Mouse (Mus musculus) pancreas, adult 10 weeks (tissue): Measurements from ENCODE around the gene Vmn2r17. TPM values are rescaled to one million over a fixed set of nuclear protein-coding genes. Genes with fewer than 3 reads are reported as not detected.

ENCODE experiments used
- polyA plus RNA-seq: library from polyadenylated mRNA; stranded (reverse); fragments of 350-450 nt; fragmentation: Illumina TruSeq; extraction: RNeasy Lipid Tissue Mini Kit (QIAGEN cat#74804); gene quantifications from one replicate; pipeline ENCODE4 v1.2.3, GENCODE M21; 2015; ENCODE audit warnings: low read depth, low replicate concordance; ENCODE audit not compliant: insufficient read depth

Vmn2r17 gene
- polyA plus RNA-seq, result not detected

DNA sequence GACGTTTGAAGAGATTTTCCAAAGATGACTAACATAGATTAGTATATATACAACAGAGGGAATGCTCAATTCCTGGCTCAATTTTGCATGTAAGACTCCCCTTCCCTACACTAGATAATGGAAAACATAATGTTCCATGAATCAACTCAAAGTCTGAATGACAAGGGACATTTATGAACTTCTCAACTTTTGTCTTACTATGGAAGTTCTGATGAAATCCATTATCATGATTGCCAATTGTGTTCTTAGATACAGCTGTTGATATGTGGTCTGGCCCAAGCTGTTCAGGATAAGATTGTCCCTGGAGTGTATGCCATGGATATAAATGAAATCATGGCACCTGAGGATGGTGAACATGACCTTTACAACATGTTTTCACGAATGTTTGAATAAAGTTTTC, at the start of gene Vmn2r17:
TSS of gene Vmn2r17 (plus strand) at position 301 of the 400 bp plus-strand sequence.

Other genes starting within 250 kb of the Vmn2r17 start
- not detected for gene Vmn2r13, start 227.5 kb upstream of the Vmn2r17 start, polyA plus RNA-seq
- not detected for gene Vmn2r14, start 195.0 kb upstream of the Vmn2r17 start, polyA plus RNA-seq
- not detected for gene Vmn2r15, start 122.0 kb upstream of the Vmn2r17 start, polyA plus RNA-seq
- not detected for gene Vmn2r16, start 89.5 kb upstream of the Vmn2r17 start, polyA plus RNA-seq
- gene Crlf2, start 139.3 kb downstream of the Vmn2r17 start, polyA plus RNA-seq, result 3.4 TPM